Mouse (Mus musculus) intestine, embryonic 14.5 days (tissue): ENCODE data around the gene Cactin. TPM values are rescaled to one million over a fixed set of nuclear protein-coding genes. Genes with fewer than 3 reads are reported as not detected.

Source experiments
- ATAC-seq: fragments of 200-750 bp; cut with Nextera tagmentation; replicated peaks from 2 replicates; pipeline ENCODE4 v1.8.0; 2017; ENCODE audit warnings: low read depth, moderate number of reproducible peaks, moderate TSS enrichment, moderate library complexity; ENCODE audit not compliant: low FRiP score, low TSS enrichment
- DNase-seq: peaks from one replicate; pipeline ENCODE4 v3.0.0-alpha.2; 2018; ENCODE audit warnings: low spot score
- H3K27ac ChIP-seq: fragments of 300-500 bp; sonication (generic); 2 replicates; pipeline ENCODE4 v1.5.1; 2014; ENCODE audit warnings: low read depth, mild to moderate bottlenecking, control low read depth
- H3K27me3 ChIP-seq: fragments of 300-500 bp; sonication (generic); replicated peaks from 2 replicates; pipeline ENCODE4 v1.6.1; 2014; ENCODE audit warnings: low read length, control low read depth; ENCODE audit not compliant: control insufficient read depth, insufficient read depth
- H3K36me3 ChIP-seq: fragments of 300-500 bp; sonication (generic); 2 replicates; pipeline ENCODE4 v1.6.1; 2014; ENCODE audit warnings: low read length, control low read depth; ENCODE audit not compliant: control insufficient read depth, insufficient read depth
- H3K4me1 ChIP-seq: fragments of 300-500 bp; sonication (generic); replicated peaks from 2 replicates; pipeline ENCODE4 v1.6.1; 2014; ENCODE audit warnings: low read length, control low read depth, mixed read lengths; ENCODE audit not compliant: control insufficient read depth, insufficient read depth
- H3K4me2 ChIP-seq: fragments of 300-500 bp; sonication (generic); 2 replicates; pipeline ENCODE4 v1.6.1; 2014; ENCODE audit warnings: low read length
- H3K4me3 ChIP-seq: fragments of 300-500 bp; sonication (generic); 2 replicates; pipeline ENCODE4 v1.5.1; 2014; ENCODE audit warnings: low read depth, low read length, control low read depth, mixed read lengths
- H3K9ac ChIP-seq: fragments of 300-500 bp; sonication (generic); 2 replicates; pipeline ENCODE4 v1.6.1; 2014; ENCODE audit warnings: mild to moderate bottlenecking, low read length
- H3K9me3 ChIP-seq: fragments of 300-500 bp; sonication (generic); 2 replicates; pipeline ENCODE4 v1.6.1; 2016; ENCODE audit warnings: low read length, control low read depth; ENCODE audit not compliant: control insufficient read depth
- whole genome bisulfite sequencing: fragments of 180-500 bp; shearing (Covaris S2); extraction: QIAGEN DNeasy Blood & Tissue Kit; methylation state at CpG from one replicate; pipeline ENCODE4 v1.1.7; 2014; 5-methylcytosine and 5-hydroxymethylcytosine counted together
- polyA plus RNA-seq: library from polyadenylated mRNA; unstranded; fragments of >200 nt; fragmentation: Nextera tagmentation; extraction: Ambion mirVana; gene quantifications from 2 replicates; pipeline ENCODE4 v1.2.1, GENCODE M21; 2014

Gene Cactin
- polyA plus RNA-seq, 1 experiment from 2014 or later: 27.7 TPM

DNA sequence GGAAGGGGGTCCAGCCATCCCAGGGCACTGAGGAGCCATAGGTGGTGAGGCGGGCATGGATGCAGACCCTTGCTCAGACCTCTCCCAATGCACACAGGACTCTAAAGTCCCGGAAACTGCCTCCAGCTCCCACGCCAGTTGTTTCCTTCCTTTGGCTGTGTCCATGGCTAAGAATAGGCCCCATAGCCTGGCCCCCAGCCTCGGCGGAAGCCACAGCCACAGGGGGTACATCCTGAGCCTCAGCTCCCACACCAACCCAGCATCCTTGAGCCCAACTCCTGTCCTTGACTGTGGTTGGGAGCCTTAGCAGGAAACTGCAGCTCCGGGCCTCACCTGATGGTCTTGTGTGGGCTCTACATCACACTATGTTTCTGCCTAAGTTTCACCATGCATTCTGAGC is 6.0 kb downstream of the Cactin start:
- Histone ChIP-seq H3K4me2 (no peak overlapping the region), H3K36me3 (peaks cover 54% of the 10 kb centered on the region), H3K9ac (no peak overlapping the region), H3K27ac (no peak overlapping the region), H3K4me3 (no peak overlapping the region), H3K9me3 (no peaks in the 10 kb centered on the region), H3K27me3 (no peaks in the 10 kb centered on the region), H3K4me1 (peaks cover 37% of the 10 kb centered on the region)
- 77% methylated on average over 6 of the region's 6 CpGs for WGBS
- DNase-seq (no peak), ATAC-seq (no peak)

DNA sequence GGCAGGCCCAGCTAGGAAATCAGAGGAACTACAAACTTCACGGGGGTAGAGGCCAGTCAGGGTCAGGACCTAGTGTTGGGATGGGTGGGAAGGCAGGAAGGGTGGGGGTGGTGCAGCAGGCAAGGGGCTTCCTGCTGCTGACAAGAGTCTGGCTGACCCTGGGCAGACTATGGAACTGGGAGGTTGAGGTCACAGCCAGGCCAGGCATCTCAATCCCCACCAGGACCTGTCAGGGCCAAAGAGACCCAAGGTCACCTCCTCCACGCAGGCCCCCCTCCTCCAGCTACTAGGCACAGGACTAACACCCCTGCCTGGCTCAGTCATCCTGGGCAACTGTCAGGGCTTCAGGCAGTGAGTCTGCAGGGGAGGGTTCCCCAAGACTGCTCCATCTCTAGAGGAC is 7.1 kb downstream of the Cactin start:
- H3K27me3 ChIP-seq: 0 out of 2 replicates have a peak, but pooled peaks cover 6% of the 10 kb centered on the region
- H3K27ac ChIP-seq: peak overlapping the region; percentile 94; the same call in 1 of the 2 replicates
- no peak overlapping the region for H3K9ac ChIP-seq
- H3K4me3 ChIP-seq: no peak overlapping the region
- WGBS: 13% methylated on average over 2 of the region's 2 CpGs
- H3K4me1 ChIP-seq: peaks cover 34% of the 10 kb centered on the region
- ATAC-seq: no peak
- peaks cover 47% of the 10 kb centered on the region for H3K36me3 ChIP-seq
- H3K9me3 ChIP-seq: no peaks in the 10 kb centered on the region
- H3K4me2 ChIP-seq: peak overlapping the region; percentile 54; the same call in 1 of the 2 replicates
- DNase-seq: no peak

DNA sequence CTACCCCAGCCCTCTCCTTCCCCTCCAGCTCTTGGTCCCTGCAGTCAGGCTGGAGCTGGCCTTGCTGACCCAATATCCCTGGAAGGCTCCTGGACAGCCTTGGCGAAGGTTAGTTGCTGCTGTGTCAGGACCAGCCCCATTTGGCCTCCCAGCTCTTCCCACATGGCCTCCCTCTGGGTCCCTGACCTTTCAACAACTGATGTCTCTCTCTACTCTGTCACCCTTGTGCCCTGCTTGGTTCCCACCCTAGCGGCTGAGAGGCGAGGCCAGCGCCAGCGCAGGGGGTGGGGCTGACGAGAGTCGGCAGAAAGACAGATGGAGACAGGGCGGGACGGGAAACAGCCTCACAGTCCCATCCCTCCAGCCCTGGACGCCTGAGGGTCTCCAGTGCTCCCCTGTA is 7.5 kb downstream of the Cactin start, which contains the start of gene Tbxa2r:
Tbxa2r (plus strand) TSS at position 346 of the 400 bp plus-strand sequence.
- whole genome bisulfite sequencing: 8% methylated on average over 10 of the region's 10 CpGs
- H3K9ac ChIP-seq: peak within 1 kb of the TSS; percentile 34
- H3K4me1 ChIP-seq: peaks cover 34% of the 10 kb centered on the region
- H3K27me3 ChIP-seq: 0 out of 2 replicates have a peak, but pooled peaks cover 6% of the 10 kb centered on the region
- peaks cover 43% of the 10 kb centered on the region for H3K36me3 ChIP-seq
- H3K27ac ChIP-seq: peak within 1 kb of the TSS; percentile 94
- no peak for DNase-seq
- H3K4me2 ChIP-seq: peak within 1 kb of the TSS; percentile 54
- H3K9me3 ChIP-seq: no peaks in the 10 kb centered on the region
- ATAC-seq: no peak
- H3K4me3 ChIP-seq: peak within 1 kb of the TSS; percentile 29

DNA sequence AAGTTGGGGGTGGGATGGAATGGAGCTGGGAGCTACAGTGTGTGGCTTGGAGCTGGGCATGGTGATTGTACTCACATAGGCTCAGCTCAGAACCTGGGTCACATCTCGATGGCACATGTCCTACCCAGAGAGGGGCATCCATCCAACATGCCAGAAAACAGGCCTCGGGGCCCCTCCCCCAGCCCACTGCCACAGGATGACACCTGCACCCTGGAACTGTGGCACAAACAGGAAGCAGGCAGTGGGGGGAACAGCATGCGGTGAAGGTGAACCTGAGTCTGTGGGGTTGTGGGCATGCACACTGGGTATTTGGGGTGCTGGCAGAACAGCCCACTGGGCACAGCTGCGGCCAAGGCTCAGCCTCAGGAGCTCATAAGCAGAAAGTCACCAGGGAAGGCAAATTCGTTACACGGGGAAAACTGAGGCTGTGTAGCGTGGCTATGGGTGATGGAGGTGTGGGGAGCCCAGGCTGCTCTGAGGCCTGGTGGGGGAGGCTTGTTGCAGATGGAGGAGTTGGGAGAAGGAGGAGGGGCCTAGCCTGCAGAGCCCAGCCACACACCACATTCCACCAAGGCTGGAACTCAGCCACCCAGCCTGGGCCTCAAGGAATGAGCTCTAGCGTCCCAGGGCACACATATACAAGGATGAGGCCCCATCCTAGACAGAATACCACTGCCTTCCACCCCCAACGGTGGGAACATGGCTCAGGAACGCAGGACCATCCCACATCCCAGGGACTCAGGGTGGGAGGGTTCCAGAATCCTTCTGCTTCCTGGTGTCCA is 8.5 kb downstream of the Cactin start:
- H3K27ac ChIP-seq: peak overlapping the region; percentile 94
- H3K9me3 ChIP-seq: no peaks in the 10 kb centered on the region
- ATAC-seq (peak; percentile 80), DNase-seq (no peak)
- H3K9ac ChIP-seq: peak overlapping the region; percentile 34
- 39% methylated on average over 10 of the region's 10 CpGs for WGBS
- peaks cover 34% of the 10 kb centered on the region for H3K4me1 ChIP-seq
- peak overlapping the region; percentile 54 for H3K4me2 ChIP-seq
- H3K36me3 ChIP-seq: peaks cover 33% of the 10 kb centered on the region
- H3K27me3 ChIP-seq: 0 out of 2 replicates have a peak, but pooled peaks cover 6% of the 10 kb centered on the region
- H3K4me3 ChIP-seq: peak overlapping the region; percentile 29

- Histone ChIP-seq H3K4me1 (peaks cover 39% of the 10 kb centered on the region), H3K4me2 (peak overlapping the region; percentile 54), H3K27ac (peak overlapping the region; percentile 94), H3K36me3 (peaks cover 26% of the 10 kb centered on the region), H3K9ac (peak overlapping the region; percentile 34), H3K4me3 (peak overlapping the region; percentile 29), H3K9me3 (no peaks in the 10 kb centered on the region), H3K27me3 (0 out of 2 replicates have a peak, but pooled peaks cover 6% of the 10 kb centered on the region)
- 44% methylated on average over 4 of the region's 4 CpGs for WGBS
- DNase-seq (no peak), ATAC-seq (peak; percentile 13; the same call in 1 of the 2 replicates)
Observed at GRCm38 (mm10) chr10:81330007-81330406, 9.1 kb downstream of the Cactin start.

- H3K9me3 ChIP-seq: no peaks in the 10 kb centered on the region
- no peak for ATAC-seq
- H3K4me2 ChIP-seq: peak overlapping the region; percentile 33
- DNase-seq: no peak
- H3K4me1 ChIP-seq: peaks cover 51% of the 10 kb centered on the region
- 0 out of 2 replicates have a peak, but pooled peaks cover 6% of the 10 kb centered on the region for H3K27me3 ChIP-seq
- 0 out of 2 replicates have a peak overlapping the region, but pooled peaks have one; percentile 3 for H3K9ac ChIP-seq
- 0 out of 2 replicates have a peak overlapping the region, but pooled peaks have one; percentile 1 for H3K4me3 ChIP-seq
- 30% methylated on average over 29 of the region's 29 CpGs for WGBS
- H3K27ac ChIP-seq: no peak overlapping the region
- peaks cover 4% of the 10 kb centered on the region for H3K36me3 ChIP-seq
Observed at GRCm38 (mm10) chr10:81332277-81332676, 11.4 kb downstream of the Cactin start.

- ATAC-seq (no peak), DNase-seq (no peak)
- Histone ChIP-seq H3K27ac (no peak overlapping the region), H3K9ac (no peak overlapping the region), H3K4me3 (no peak overlapping the region), H3K36me3 (no peaks in the 10 kb centered on the region), H3K27me3 (peaks cover 9% of the 10 kb centered on the region; the same call in 1 of the 2 replicates), H3K9me3 (no peaks in the 10 kb centered on the region), H3K4me2 (no peak overlapping the region), H3K4me1 (peaks cover 38% of the 10 kb centered on the region)
- WGBS: 67% methylated on average over 11 of the region's 11 CpGs
Observed at GRCm38 (mm10) chr10:81334324-81334723, 13.4 kb downstream of the Cactin start.

GRCm38 (mm10) chr10:81335393-81336340 is 14.8 kb downstream of the Cactin start:
- 43% methylated on average over 19 of the region's 19 CpGs for WGBS

More at GRCm38 (mm10) chr10:81335393-81336340, 14.8 kb downstream of the Cactin start:
- ATAC-seq (peak; percentile 33; the same call in 1 of the 2 replicates), DNase-seq (no peak)
- H3K9me3 ChIP-seq: no peaks in the 10 kb centered on the region
- no peaks in the 10 kb centered on the region for H3K36me3 ChIP-seq
- H3K4me3 ChIP-seq: 0 out of 2 replicates have a peak overlapping the region, but pooled peaks have one; percentile 6
- H3K4me2 ChIP-seq: peak overlapping the region; percentile 31; the same call in 1 of the 2 replicates
- H3K27ac ChIP-seq: peak overlapping the region; percentile 80
- peaks cover 28% of the 10 kb centered on the region for H3K4me1 ChIP-seq
- peaks cover 9% of the 10 kb centered on the region; the same call in 1 of the 2 replicates for H3K27me3 ChIP-seq
- H3K9ac ChIP-seq: peak overlapping the region; percentile 11; the same call in 1 of the 2 replicates
